Mouse (Mus musculus): ENCODE measurements around the gene Usp30.

DNA sequence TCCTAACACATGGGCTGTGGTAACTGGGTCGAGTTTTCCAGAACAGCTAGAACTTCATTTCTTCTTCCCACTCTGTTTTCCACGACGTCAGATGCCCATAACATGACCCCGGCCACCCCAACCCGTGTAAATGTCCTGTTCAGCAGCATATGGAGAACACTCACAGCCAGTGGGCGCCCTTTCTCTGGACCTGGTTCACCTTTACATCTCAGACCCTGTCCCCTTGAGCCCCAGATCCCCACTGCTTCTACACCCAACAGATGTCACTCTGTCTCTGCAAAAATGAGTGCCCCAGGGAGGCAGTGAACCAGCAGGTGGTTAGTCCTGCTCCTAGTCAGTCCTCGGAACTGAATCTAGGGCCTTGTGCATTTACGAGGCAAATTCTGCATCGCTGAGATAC is 2.7 kb downstream of the Usp30 start:
- TF ChIP-seq CTCF (IDR thresholded peaks at IDR 0.05; ENCODE audit: control insufficient read depth, insufficient read depth, insufficient read length): no peak
- no peak for TF ChIP-seq MAX (IDR thresholded peaks at IDR 0.05)
- no peak for TF ChIP-seq USF1 (IDR thresholded peaks at IDR 0.05; ENCODE audit: low read depth)
- no peak for TF ChIP-seq MYOD1 (IDR thresholded peaks at IDR 0.05; ENCODE audit: control insufficient read depth, insufficient read length, low read depth)

All from C2C12 (cell line).